Mouse (Mus musculus) heart, postnatal 0 days (tissue): ENCODE data around the gene Bcr.

Source experiments
- CTCF ChIP-seq: IDR thresholded peaks from 2 replicates; pipeline ENCODE4 v1.5.1; 2016; ENCODE audit warnings: antibody characterized with exemption, control low read depth, low read depth
- EP300 ChIP-seq: IDR thresholded peaks from 2 replicates; pipeline ENCODE4 v1.6.1; 2016; ENCODE audit warnings: antibody characterized with exemption, low read depth

DNA sequence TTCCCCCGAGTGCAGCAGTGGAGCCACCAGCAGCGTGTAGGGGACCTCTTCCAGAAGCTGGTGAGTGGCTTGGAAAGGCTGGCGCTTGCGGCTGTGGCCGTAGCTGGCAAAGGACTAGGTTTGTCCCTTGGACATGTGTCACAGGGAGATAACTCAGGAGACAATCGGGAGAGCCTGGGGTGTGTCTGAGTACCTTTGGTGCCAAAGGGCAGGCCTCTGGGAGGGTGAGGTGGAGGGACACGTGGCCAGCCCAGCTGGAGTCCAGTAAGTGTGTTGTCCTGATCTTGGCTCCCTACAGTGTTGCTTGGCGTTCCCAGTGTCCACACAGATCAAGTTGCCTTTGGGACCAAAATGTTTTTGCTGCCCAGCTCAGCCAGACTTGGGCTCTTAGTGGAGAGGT is 71.2 kb downstream of the Bcr start:
- no peak for TF ChIP-seq CTCF
- no peak for TF ChIP-seq EP300
